Mouse (Mus musculus) MEL (cell line): ENCODE data around the gene Pnpla5. TPM values are rescaled to one million over a fixed set of nuclear protein-coding genes. Genes with fewer than 3 reads are reported as not detected.

Source experiments
- DNase-seq: peaks from one replicate; pipeline ENCODE4 v3.0.0; 2011; ENCODE audit warnings: low read depth, low spot score
- H3K27ac ChIP-seq: 2 replicates; pipeline ENCODE4 v1.5.1; 2012; ENCODE audit warnings: low read depth, mild to moderate bottlenecking, control low read depth, low read length, moderate library complexity; ENCODE audit not compliant: control insufficient read depth
- H3K27me3 ChIP-seq, 2 experiments: fragments of 150-350 bp in 1 of 2; sonication (generic) in 1 of 2; 2 replicates each; pipeline ENCODE4 v1.6.1; 2012; ENCODE audit warnings: low read length in 2 of 2, mild to moderate bottlenecking in 2 of 2, improper control_type of control experiment in 1 of 2, moderate library complexity in 1 of 2; ENCODE audit not compliant: insufficient read depth in 2 of 2, control insufficient read depth in 1 of 2
- H3K36me3 ChIP-seq, 2 experiments: 2 replicates each; pipeline ENCODE4 v1.6.1; 2012 to 2014; ENCODE audit warnings: low read length in 2 of 2, improper control_type of control experiment in 1 of 2, inconsistent platforms in 1 of 2, mild to moderate bottlenecking in 1 of 2; ENCODE audit not compliant: insufficient read depth in 2 of 2, control insufficient read depth in 1 of 2
- H3K4me1 ChIP-seq, 2 experiments: fragments of 150-350 bp in 1 of 2; sonication (generic) in 1 of 2; 2 replicates each; pipeline ENCODE4 v1.6.1; 2012; ENCODE audit warnings: low read length in 2 of 2, improper control_type of control experiment in 1 of 2, mild to moderate bottlenecking in 1 of 2; ENCODE audit not compliant: insufficient read depth in 2 of 2, control insufficient read depth in 1 of 2
- H3K4me3 ChIP-seq, 2 experiments: fragments of 150-350 bp in 1 of 2; sonication (generic) in 1 of 2; 2 replicates each; pipeline ENCODE4 v1.5.1; 2012; ENCODE audit warnings: low read depth in 2 of 2, low read length in 2 of 2, mild to moderate bottlenecking in 2 of 2, moderate library complexity in 2 of 2, control low read depth in 1 of 2, improper control_type of control experiment in 1 of 2; ENCODE audit not compliant: control insufficient read depth in 1 of 2, insufficient read depth in 1 of 2
- H3K79me2 ChIP-seq: 2 replicates; pipeline ENCODE4 v1.6.1; 2012; ENCODE audit warnings: mild to moderate bottlenecking, low read length, moderate library complexity; ENCODE audit not compliant: control insufficient read depth, poor library complexity, insufficient read depth
- H3K9ac ChIP-seq: 2 replicates; pipeline ENCODE4 v1.6.1; 2012; ENCODE audit warnings: low read depth, mild to moderate bottlenecking, control low read depth, low read length, moderate library complexity; ENCODE audit not compliant: control insufficient read depth, poor library complexity, severe bottlenecking
- H3K9me3 ChIP-seq: fragments of 150-350 bp; sonication (generic); replicated peaks from 2 replicates; pipeline ENCODE4 v1.6.1; 2012; ENCODE audit warnings: mild to moderate bottlenecking, low read length, improper control_type of control experiment, moderate library complexity; ENCODE audit not compliant: insufficient read depth
- BHLHE40 ChIP-seq: IDR thresholded peaks from 2 replicates; pipeline ENCODE4 v1.6.1; 2012; ENCODE audit warnings: low read depth, mild to moderate bottlenecking, inconsistent platforms, low read length, improper control_type of control experiment, borderline replicate concordance
- CHD2 ChIP-seq: IDR thresholded peaks from 2 replicates; pipeline ENCODE4 v1.6.1; 2011; ENCODE audit warnings: low read length, improper control_type of control experiment
- CTCF ChIP-seq, 3 experiments: IDR thresholded peaks in 2 of 3; conservative IDR thresholded peaks in 1 of 3; 2 replicates each; pipeline ENCODE4 v1.5.1; 2011 to 2012; ENCODE audit warnings: low read length in 3 of 3, low read depth in 2 of 3, mild to moderate bottlenecking in 2 of 3, improper control_type of control experiment in 1 of 3, inconsistent platforms in 1 of 3, mixed read lengths in 1 of 3, moderate library complexity in 1 of 3; ENCODE audit not compliant: control insufficient read depth in 1 of 3, insufficient read depth in 1 of 3, poor library complexity in 1 of 3, severe bottlenecking in 1 of 3
- E2F4 ChIP-seq: IDR thresholded peaks from 2 replicates; pipeline ENCODE4 v1.6.1; 2011; ENCODE audit warnings: low read depth, low read length, improper control_type of control experiment, borderline replicate concordance
- ELF1 ChIP-seq: IDR thresholded peaks from 2 replicates; pipeline ENCODE4 v1.6.1; 2014; ENCODE audit warnings: low read depth, mild to moderate bottlenecking, inconsistent platforms, low read length, improper control_type of control experiment, moderate library complexity
- EP300 ChIP-seq, 2 experiments: IDR thresholded peaks; 2 replicates each; pipeline ENCODE4 v1.6.1; 2011; ENCODE audit warnings: improper control_type of control experiment in 2 of 2, low read length in 2 of 2, low read depth in 1 of 2, mild to moderate bottlenecking in 1 of 2
- ETS1 ChIP-seq: IDR thresholded peaks from 2 replicates; pipeline ENCODE4 v1.6.1; 2012; ENCODE audit warnings: low read depth, mild to moderate bottlenecking, inconsistent platforms, low read length, improper control_type of control experiment, moderate library complexity
- GABPA ChIP-seq: IDR thresholded peaks from 2 replicates; pipeline ENCODE4 v1.6.1; 2012; ENCODE audit warnings: low read depth, mild to moderate bottlenecking, inconsistent platforms, low read length, improper control_type of control experiment, moderate library complexity
- GATA1 ChIP-seq: IDR thresholded peaks from 2 replicates; pipeline ENCODE4 v1.6.1; 2011; ENCODE audit warnings: low read depth, low read length, improper control_type of control experiment
- HCFC1 ChIP-seq: IDR thresholded peaks from 2 replicates; pipeline ENCODE4 v1.6.1; 2012; ENCODE audit warnings: low read depth, mild to moderate bottlenecking, inconsistent platforms, low read length, improper control_type of control experiment, moderate library complexity
- JUND ChIP-seq: IDR thresholded peaks from 2 replicates; pipeline ENCODE4 v1.6.1; 2011; ENCODE audit warnings: low read depth, mild to moderate bottlenecking, improper control_type of control experiment, low read length
- MAFK ChIP-seq: IDR thresholded peaks from 2 replicates; pipeline ENCODE4 v1.6.1; 2011; ENCODE audit warnings: low read depth, mild to moderate bottlenecking, low read length, improper control_type of control experiment, borderline replicate concordance
- MAX ChIP-seq: IDR thresholded peaks from 2 replicates; pipeline ENCODE4 v1.6.1; 2011; ENCODE audit warnings: low read length, improper control_type of control experiment
- MAZ ChIP-seq: IDR thresholded peaks from 2 replicates; pipeline ENCODE4 v1.6.1; 2012; ENCODE audit warnings: low read depth, mild to moderate bottlenecking, inconsistent platforms, low read length, improper control_type of control experiment
- MEF2A ChIP-seq: IDR thresholded peaks from 2 replicates; pipeline ENCODE4 v1.6.1; 2014; ENCODE audit warnings: low read depth, mild to moderate bottlenecking, inconsistent platforms, low read length, improper control_type of control experiment; ENCODE audit not compliant: poor library complexity, insufficient replicate concordance, severe bottlenecking; ENCODE audit errors: extremely low read depth
- MXI1 ChIP-seq: IDR thresholded peaks from 2 replicates; pipeline ENCODE4 v1.6.1; 2011; ENCODE audit warnings: mild to moderate bottlenecking, low read depth, low read length, improper control_type of control experiment
- MYB ChIP-seq: IDR thresholded peaks from 2 replicates; pipeline ENCODE4 v1.6.1; 2011; ENCODE audit warnings: mild to moderate bottlenecking, low read depth, low read length, improper control_type of control experiment
- POLR2A ChIP-seq, 2 experiments: IDR thresholded peaks; 2 replicates each; pipeline ENCODE4 v1.6.1; 2011 to 2012; ENCODE audit warnings: low read length in 2 of 2, mild to moderate bottlenecking in 2 of 2, control low read depth in 1 of 2, improper control_type of control experiment in 1 of 2, low read depth in 1 of 2, moderate library complexity in 1 of 2; ENCODE audit not compliant: control insufficient read depth in 1 of 2, insufficient read depth in 1 of 2, poor library complexity in 1 of 2
- POLR2AphosphoS2 ChIP-seq: IDR thresholded peaks from 2 replicates; pipeline ENCODE4 v1.6.1; 2011; ENCODE audit warnings: low read length, improper control_type of control experiment
- RAD21 ChIP-seq: IDR thresholded peaks from 2 replicates; pipeline ENCODE4 v1.6.1; 2011; ENCODE audit warnings: mild to moderate bottlenecking, low read depth, low read length, improper control_type of control experiment
- RCOR1 ChIP-seq: IDR thresholded peaks from 2 replicates; pipeline ENCODE4 v1.6.1; 2012; ENCODE audit warnings: low read depth, mild to moderate bottlenecking, inconsistent platforms, low read length, improper control_type of control experiment
- SIN3A ChIP-seq: IDR thresholded peaks from 2 replicates; pipeline ENCODE4 v1.6.1; 2012; ENCODE audit warnings: low read length, improper control_type of control experiment, inconsistent platforms
- SMC3 ChIP-seq: IDR thresholded peaks from 2 replicates; pipeline ENCODE4 v1.6.1; 2011; ENCODE audit warnings: low read depth, low read length, improper control_type of control experiment
- TBP ChIP-seq: IDR thresholded peaks from 2 replicates; pipeline ENCODE4 v1.8.0; 2011; ENCODE audit warnings: low read depth, low read length, improper control_type of control experiment
- UBTF ChIP-seq: IDR thresholded peaks from 2 replicates; pipeline ENCODE4 v1.6.1; 2012; ENCODE audit warnings: low read depth, mild to moderate bottlenecking, inconsistent platforms, low read length, improper control_type of control experiment, moderate library complexity, borderline replicate concordance; ENCODE audit not compliant: insufficient read depth
- USF1 ChIP-seq: IDR thresholded peaks from 2 replicates; pipeline ENCODE4 v1.6.1; 2014; ENCODE audit warnings: low read depth, mild to moderate bottlenecking, inconsistent platforms, low read length, improper control_type of control experiment, moderate library complexity
- USF2 ChIP-seq, 2 experiments: IDR thresholded peaks; 2 replicates each; pipeline ENCODE4 v1.6.1; 2011 to 2012; ENCODE audit warnings: improper control_type of control experiment in 2 of 2, low read length in 2 of 2, borderline replicate concordance in 1 of 2, inconsistent platforms in 1 of 2, low read depth in 1 of 2, mild to moderate bottlenecking in 1 of 2; ENCODE audit not compliant: insufficient read depth in 1 of 2
- ZC3H11A ChIP-seq: IDR thresholded peaks from 2 replicates; pipeline ENCODE4 v1.6.1; 2012; ENCODE audit warnings: low read depth, mild to moderate bottlenecking, inconsistent platforms, low read length, improper control_type of control experiment
- ZMIZ1 ChIP-seq: IDR thresholded peaks from 2 replicates; pipeline ENCODE4 v1.6.1; 2012; ENCODE audit warnings: low read depth, mild to moderate bottlenecking, inconsistent platforms, low read length, improper control_type of control experiment, moderate library complexity
- polyA plus RNA-seq, 2 experiments: library from polyadenylated mRNA; stranded (reverse) in 1 of 2; unstranded in 1 of 2; fragments of >175 nt in 1 of 2; fragments of >200 nt in 1 of 2; gene quantifications; 2 replicates each; pipeline versions ENCODE4 v1.2.1 to v1.2.4; 2012; ENCODE audit warnings: low replicate concordance in 2 of 2, low read depth in 1 of 2; ENCODE audit not compliant: insufficient read length in 2 of 2, insufficient read depth in 1 of 2, missing spikeins in 1 of 2
- total RNA-seq: library from RNA; depleted of rRNA; stranded (reverse); fragments of 300-350 nt; gene quantifications from 2 replicates; pipeline ENCODE4 v1.2.3, GENCODE M21; 2012

Pnpla5 gene
- total and polyA plus RNA-seq, 3 experiments, result not detected

GRCm38 (mm10) chr15:84131971-84132370 is 9.0 kb upstream of the Pnpla5 start:
- H3K79me2 ChIP-seq, result no peaks in the 10 kb centered on the region
- DNase-seq, result no peak
- H3K27ac ChIP-seq, result no peak overlapping the region
- H3K36me3 ChIP-seq, result no peaks in the 10 kb centered on the region
- no peak overlapping the region for H3K9ac ChIP-seq
- no peaks in the 10 kb centered on the region for H3K27me3 ChIP-seq
- TF ChIP-seq MAZ, result no peak
- TF ChIP-seq JUND, result no peak
- TF ChIP-seq EP300 (IDR thresholded peaks at IDR 0.05; ENCODE audit: low read depth in 1 of 2, low read length in 2 of 2), result no peak
- no peak for TF ChIP-seq BHLHE40
- no peak for TF ChIP-seq CTCF (IDR thresholded peaks at IDR 0.05 in 2 of 3, conservative IDR thresholded peaks at IDR 0.05 in 1 of 3; ENCODE audit: control insufficient read depth in 1 of 3, insufficient read depth in 1 of 3, low read depth in 2 of 3, low read length in 3 of 3, poor library complexity in 1 of 3, severe bottlenecking in 1 of 3)
- no peak for TF ChIP-seq MAFK
- no peak for TF ChIP-seq ETS1
- TF ChIP-seq GABPA, result no peak
- TF ChIP-seq MEF2A, result no peak
- TF ChIP-seq HCFC1, result no peak
- no peak for TF ChIP-seq RAD21
- no peak for TF ChIP-seq POLR2A (IDR thresholded peaks at IDR 0.05; ENCODE audit: control insufficient read depth in 1 of 2, insufficient read depth in 1 of 2, low read depth in 1 of 2, low read length in 2 of 2, poor library complexity in 1 of 2)
- no peak for TF ChIP-seq MAX
- no peak for TF ChIP-seq ZC3H11A
- no peak for TF ChIP-seq TBP
- no peak for TF ChIP-seq UBTF
- TF ChIP-seq, all 39 proteins: peak for 0
- H3K4me1 ChIP-seq, result no peaks in the 10 kb centered on the region
- no peak overlapping the region for H3K4me3 ChIP-seq
- H3K9me3 ChIP-seq, result no peaks in the 10 kb centered on the region

GRCm38 (mm10) chr15:84131096-84131786 is 8.3 kb upstream of the Pnpla5 start:
- TF ChIP-seq ZMIZ1, result no peak
- no peak for TF ChIP-seq MXI1
- TF ChIP-seq RAD21, result no peak
- TF ChIP-seq GATA1, result no peak
- no peak for TF ChIP-seq MAFK
- no peak for TF ChIP-seq SMC3
- TF ChIP-seq USF2 (IDR thresholded peaks at IDR 0.05; ENCODE audit: borderline replicate concordance in 1 of 2, insufficient read depth in 1 of 2, low read depth in 1 of 2, low read length in 2 of 2), result no peak
- no peak for TF ChIP-seq MYB
- no peak for TF ChIP-seq SIN3A
- TF ChIP-seq MAZ, result no peak
- TF ChIP-seq USF1, result no peak
- no peak for TF ChIP-seq CHD2
- no peak for TF ChIP-seq POLR2AphosphoS2
- no peak for TF ChIP-seq E2F4
- TF ChIP-seq RCOR1, result no peak
- TF ChIP-seq ELF1, result no peak
- Histone ChIP-seq H3K4me3 (no peak overlapping the region), H3K36me3 (no peaks in the 10 kb centered on the region), H3K9ac (no peak overlapping the region), H3K79me2 (no peaks in the 10 kb centered on the region), H3K27ac (no peak overlapping the region), H3K27me3 (no peaks in the 10 kb centered on the region), H3K9me3 (no peaks in the 10 kb centered on the region), H3K4me1 (no peaks in the 10 kb centered on the region)
- no peak for DNase-seq
